8 mouse cellular contexts compared by ENCODE assay signal in genomic region chr14:54059776-54060175, GRCm38 (mm10).
A peak's percentile ranks its signal among the peaks of the same experiment; 100 is the strongest.
DNase-seq lines count a peak whose midpoint lies in the region; ATAC-seq and TF ChIP-seq lines count a peak whose summit lies in the region.

No protein-coding gene starts in this region.

- peak; percentile 28 to 46 for DNase-seq in heart, adult 2 months
- DNase-seq in cerebellum, postnatal 14 days, result peak; percentile 92
- DNase-seq in frontal cortex, postnatal 25 days (ENCODE audit: low spot score in 2 of 2), result peak; percentile 56 to 73
- DNase-seq in kidney, adult 11 months, result peak; percentile 35
- DNase-seq in left cerebral cortex, postnatal 36 days (ENCODE audit: low spot score in 2 of 2), result peak; percentile 51 to 78
- DNase-seq in spleen, postnatal 10 days (ENCODE audit: low spot score in 2 of 2), result peak; percentile 33 to 72

- no peak overlapping the region for H3K4me3 ChIP-seq in heart, adult 2 months
- no peak overlapping the region for H3K4me3 ChIP-seq in heart, embryonic 12.5 days

- H3K79me2 ChIP-seq in heart, adult 2 months (replicated peaks; ENCODE audit: control insufficient read depth, insufficient read depth, low read length), result no peaks in the 10 kb centered on the region

- no peak overlapping the region for H3K27ac ChIP-seq in heart, adult 2 months
- H3K27ac ChIP-seq in heart, embryonic 12.5 days (ENCODE audit: poor library complexity, severe bottlenecking), result no peak overlapping the region

- H3K9ac ChIP-seq in heart, adult 2 months (ENCODE audit: low read depth, low read length), result no peak overlapping the region
- H3K9ac ChIP-seq in heart, embryonic 12.5 days, result no peak overlapping the region

- intact Hi-C loops in heart, adult 2 months (cut with DNase I), result loop anchor here (5.0 to 10.0 kb wide), 4 partner anchors 108 to 435 kb away; no protein-coding TSS in a partner anchor
- intact Hi-C loops in left cerebral cortex, postnatal 36 days (cut with DNase I), result loop anchor here (2.0 to 10.0 kb wide), 5 partner anchors 168 to 581 kb away; partner anchors contain the start of genes Cdh24 and Gm17606

- H3K4me1 ChIP-seq in heart, adult 2 months (ENCODE audit: control insufficient read depth, insufficient read depth, low read length), result peaks cover 1% of the 10 kb centered on the region; the same call in 1 of the 2 replicates
- H3K4me1 ChIP-seq in heart, embryonic 12.5 days (replicated peaks), result peaks cover 10% of the 10 kb centered on the region

- peak; percentile 84 for TF ChIP-seq CTCF in heart, adult 2 months (IDR thresholded peaks at IDR 0.05)

- TF ChIP-seq EP300 in heart, adult 2 months (IDR thresholded peaks at IDR 0.05; ENCODE audit: insufficient read depth, low read depth, low read length), result no peak

- WGBS in heart, adult 2 months, result 8% methylated on average over 4 of the region's 4 CpGs
- WGBS in heart, embryonic 12.5 days, result 16% methylated on average over 4 of the region's 4 CpGs

- no peak overlapping the region for H3K4me2 ChIP-seq in heart, embryonic 12.5 days

- no peak for TF ChIP-seq POLR2A in heart, adult 2 months (IDR thresholded peaks at IDR 0.05; ENCODE audit: insufficient read depth, low read depth, low read length)

- H3K9me3 ChIP-seq in heart, embryonic 12.5 days (replicated peaks), result no peaks in the 10 kb centered on the region

- H3K36me3 ChIP-seq in heart, adult 2 months (ENCODE audit: control insufficient read depth, insufficient read depth, low read length), result no peaks in the 10 kb centered on the region
- H3K36me3 ChIP-seq in heart, embryonic 12.5 days, result no peaks in the 10 kb centered on the region

- H3K27me3 ChIP-seq in heart, adult 2 months (ENCODE audit: control insufficient read depth, insufficient read depth, low read length), result peaks cover 3% of the 10 kb centered on the region; the same call in 1 of the 2 replicates
- no peaks in the 10 kb centered on the region for H3K27me3 ChIP-seq in heart, embryonic 12.5 days (replicated peaks)

- ATAC-seq in heart, embryonic 12.5 days (ENCODE audit: insufficient number of reproducible peaks, low FRiP score), result no peak
- peak; percentile 59; the same call in 1 of the 2 replicates for ATAC-seq in monocyte, adult 5-6 weeks (replicated peaks; ENCODE audit: insufficient number of reproducible peaks, low FRiP score, low TSS enrichment, poor library complexity, severe bottlenecking)

Comparison
In these comparisons a context has a peak if more than half of its experiments do, and no peak if none do; other contexts are left out.
1. DNase-seq: peak in every context shown above with its lines; median percentile 92 in cerebellum, postnatal 14 days; 64 in frontal cortex, postnatal 25 days; 64 in left cerebral cortex, postnatal 36 days; 52 in spleen, postnatal 10 days; 37 in heart, adult 2 months; 35 in kidney, adult 11 months.